Mouse (Mus musculus) G1E (cell line): ENCODE results near the gene Zfp457. TPM values are rescaled to one million over a fixed set of nuclear protein-coding genes. Genes with fewer than 3 reads are reported as not detected.
"Not testable (repeated sequence)": the region's sequence is repeated elsewhere in the genome, so short reads cannot be mapped to it uniquely, and the experiment has no call there.

Experiments used
- ATAC-seq: 2 replicates; pipeline ENCODE4 v1.8.0; 2016; ENCODE audit warnings: mild to moderate bottlenecking; ENCODE audit not compliant: insufficient number of reproducible peaks, poor library complexity, low FRiP score, severe bottlenecking; ENCODE audit errors: extremely low read depth
- DNase-seq: peaks from one replicate; pipeline ENCODE4 v3.0.0; 2012; ENCODE audit warnings: low spot score
- H3K27me3 ChIP-seq: 2 replicates; pipeline ENCODE4 v1.6.1; 2012; ENCODE audit warnings: mild to moderate bottlenecking, low read length, inconsistent platforms; ENCODE audit not compliant: insufficient read depth
- H3K36me3 ChIP-seq: replicated peaks from 2 replicates; pipeline ENCODE3; 2012; ENCODE audit warnings: mild to moderate bottlenecking, inconsistent platforms
- H3K4me1 ChIP-seq: 2 replicates; pipeline ENCODE4 v1.6.1; 2012; ENCODE audit warnings: low read depth, low read length, inconsistent platforms, mixed read lengths; ENCODE audit not compliant: insufficient read depth
- H3K4me3 ChIP-seq: 2 replicates; pipeline ENCODE4 v1.5.1; 2012; ENCODE audit warnings: low read depth, mild to moderate bottlenecking, inconsistent platforms, low read length, moderate library complexity, mixed read lengths
- H3K9me3 ChIP-seq: replicated peaks from 2 replicates; pipeline ENCODE4 v1.6.1; 2012; ENCODE audit warnings: inconsistent platforms
- CTCF ChIP-seq: IDR thresholded peaks from 2 replicates; pipeline ENCODE4 v1.5.1; 2012; ENCODE audit warnings: low read depth, low read length, inconsistent platforms, mixed read lengths
- GATA1 ChIP-seq: IDR thresholded peaks from 2 replicates; pipeline ENCODE4 v1.6.1; 2012; ENCODE audit warnings: borderline replicate concordance, low read length, inconsistent platforms, mixed read lengths
- GATA2 ChIP-seq: IDR thresholded peaks from 2 replicates; pipeline ENCODE4 v1.6.1; 2012; ENCODE audit warnings: low read depth, low read length, inconsistent platforms, borderline replicate concordance
- POLR2AphosphoS5 ChIP-seq: IDR thresholded peaks from 2 replicates; pipeline ENCODE4 v1.6.1; 2012; ENCODE audit warnings: low read depth, low read length, inconsistent platforms; ENCODE audit not compliant: insufficient replicate concordance
- TAL1 ChIP-seq: conservative IDR thresholded peaks from 2 replicates; pipeline ENCODE4 v1.6.1; 2012; ENCODE audit warnings: low read depth, low read length, inconsistent platforms, mixed read lengths
- polyA plus RNA-seq: library from polyadenylated mRNA; stranded (reverse); fragments of >175 nt; gene quantifications from 2 replicates; pipeline ENCODE4 v1.2.3, GENCODE M21; 2012
- total RNA-seq, 2 experiments: library from RNA; stranded (forward) in 1 of 2; stranded (reverse) in 1 of 2; fragments of 200-1000 nt in 1 of 2; fragments of >200 nt in 1 of 2; fragmentation: Nextera tagmentation in 1 of 2; gene quantifications; 2 replicates each; pipeline ENCODE4 v1.2.3; 2014 to 2017

The Zfp457 gene
- total and polyA plus RNA-seq, 3 experiments = 0.09 to 5.6 (median 4.4) TPM

DNA sequence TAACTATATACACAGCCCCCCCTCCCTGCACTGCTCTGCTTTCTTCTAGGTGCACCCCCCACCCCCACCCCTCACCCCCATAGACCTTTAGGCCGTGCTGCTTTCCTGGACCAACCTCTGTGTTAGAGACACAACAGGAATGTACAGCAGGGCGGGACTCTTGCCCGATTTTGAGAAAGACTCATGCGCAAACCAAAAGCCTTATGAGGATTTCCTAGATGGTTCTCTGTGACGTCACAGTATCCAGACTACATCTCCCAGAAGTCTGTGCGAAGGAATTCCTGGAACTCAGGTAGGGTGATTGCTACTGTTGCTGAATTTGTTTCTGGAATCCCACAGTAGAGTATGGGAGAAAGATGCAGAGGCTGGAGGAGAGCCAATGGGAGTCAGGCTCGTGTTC lies 28.0 kb downstream of the Zfp457 start, which contains the start of gene Zfp458:
Gene Zfp458, minus strand, starts transcription at position 153 of the 400 bp plus-strand sequence.
- no peak for DNase-seq
- TF ChIP-seq GATA2 (no peak), CTCF (no peak), GATA1 (no peak), TAL1 (no peak), POLR2AphosphoS5 (no peak)
- Histone ChIP-seq H3K4me1 (no peaks in the 10 kb centered on the region; the same call in 1 of the 2 replicates), H3K27me3 (no peaks in the 10 kb centered on the region), H3K36me3 (no peaks in the 10 kb centered on the region), H3K4me3 (no peak within 1 kb of the TSS), H3K9me3 (no peaks in the 10 kb centered on the region)
- no peak for ATAC-seq

- not testable (repeated sequence) for DNase-seq, H3K9me3 ChIP-seq, H3K4me1 ChIP-seq, H3K27me3 ChIP-seq, H3K36me3 ChIP-seq, ATAC-seq
- H3K4me3 ChIP-seq = peak overlapping the region; percentile 77
These were observed 36.8 kb downstream of the Zfp457 start for GRCm38 (mm10) chr13:67269383-67270065.

DNA sequence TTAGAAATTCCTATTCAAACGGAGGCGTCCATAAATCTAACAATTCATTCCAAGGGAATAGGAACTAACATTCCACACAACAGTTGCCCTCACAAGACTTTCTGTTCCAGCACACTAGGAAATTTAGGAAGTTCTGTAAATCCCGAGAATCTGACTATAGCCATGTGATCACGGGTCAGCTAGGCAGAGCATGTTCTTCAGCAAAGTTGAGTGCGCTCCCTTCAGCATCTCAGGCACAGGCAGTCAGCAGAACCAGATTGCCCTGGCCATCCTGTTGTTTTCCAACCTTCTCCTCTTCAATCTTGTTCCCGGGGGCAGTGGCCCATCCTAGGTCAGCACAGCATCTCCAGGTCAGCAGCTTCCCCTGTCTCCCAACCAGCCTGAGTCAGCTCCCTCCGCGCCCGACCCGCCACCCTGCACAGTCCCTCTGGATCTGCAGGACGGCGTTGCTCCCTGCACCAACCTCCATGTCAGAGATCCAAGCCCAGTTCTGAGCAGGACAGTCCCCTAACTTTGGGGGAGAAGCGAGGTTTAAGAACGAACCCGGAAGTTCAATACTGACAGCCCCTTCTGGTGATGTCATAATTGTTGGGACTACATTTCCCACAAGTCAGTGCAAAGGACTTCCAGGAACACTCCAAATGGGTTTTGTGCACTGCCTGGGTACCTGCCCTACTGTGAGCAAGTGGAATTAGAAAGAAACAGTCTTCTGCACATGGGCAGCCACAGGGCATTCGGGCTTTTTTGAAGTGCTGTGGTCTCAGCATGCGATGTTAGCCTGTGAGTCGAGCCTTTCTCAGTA lies 37.5 kb downstream of the Zfp457 start:
- Histone ChIP-seq H3K27me3 (no peaks in the 10 kb centered on the region), H3K4me3 (peak overlapping the region; percentile 77), H3K9me3 (no peaks in the 10 kb centered on the region; the same call in 1 of the 2 replicates), H3K36me3 (no peaks in the 10 kb centered on the region), H3K4me1 (peaks cover 2% of the 10 kb centered on the region; the same call in 1 of the 2 replicates)
- TF ChIP-seq CTCF (no peak), POLR2AphosphoS5 (no peak), GATA1 (no peak), TAL1 (no peak), GATA2 (no peak)
- DNase-seq = peak; percentile 57
- peak; percentile 100 for ATAC-seq

Other genes with a start within 250 kb of the Zfp457 start
Only the 20 nearest of the 21 such genes appear.
- gene Zfp712, start 245.3 kb downstream of the Zfp457 start, total RNA-seq (2014; fragmentation: Nextera tagmentation) = 9.4 and 10.5 TPM in 2 replicates
- gene Zfp712, start 245.3 kb downstream of the Zfp457 start, total RNA-seq (2017) = 5.1 and 5.3 TPM in 2 replicates
- 0.10 and 0.13 TPM in 2 replicates for gene Zfp712, start 245.3 kb downstream of the Zfp457 start, polyA plus RNA-seq
- gene Zfp708, start 208.5 kb downstream of the Zfp457 start, total RNA-seq (2014; fragmentation: Nextera tagmentation) = 4.6 and 5.1 TPM in 2 replicates
- gene Zfp708, start 208.5 kb downstream of the Zfp457 start, total RNA-seq (2017) = 0.29 TPM in 1 of 2 replicates, not detected in the other
- 0.12 TPM in 1 of 2 replicates, not detected in the other for gene Zfp708, start 208.5 kb downstream of the Zfp457 start, polyA plus RNA-seq
- 6.2 and 12.0 TPM in 2 replicates for gene Gm28557, start 197.9 kb downstream of the Zfp457 start, total RNA-seq (2014; fragmentation: Nextera tagmentation)
- 5.3 and 9.3 TPM in 2 replicates for gene Gm28557, start 197.9 kb downstream of the Zfp457 start, total RNA-seq (2017)
- 0.19 and 0.23 TPM in 2 replicates for gene Gm28557, start 197.9 kb downstream of the Zfp457 start, polyA plus RNA-seq
- gene Rslcan18, start 190.2 kb downstream of the Zfp457 start, total RNA-seq (2014; fragmentation: Nextera tagmentation) = 4.0 and 6.9 TPM in 2 replicates
- 0.49 and 1.4 TPM in 2 replicates for gene Rslcan18, start 190.2 kb downstream of the Zfp457 start, total RNA-seq (2017)
- gene Rslcan18, start 190.2 kb downstream of the Zfp457 start, polyA plus RNA-seq = 0.02 TPM in 1 of 2 replicates, not detected in the other
- 12.4 and 16.3 TPM in 2 replicates for gene Zfp759, start 184.8 kb downstream of the Zfp457 start, total RNA-seq (2014; fragmentation: Nextera tagmentation)
- gene Zfp759, start 184.8 kb downstream of the Zfp457 start, total RNA-seq (2017) = 10.9 and 12.0 TPM in 2 replicates
- 0.20 and 0.24 TPM in 2 replicates for gene Zfp759, start 184.8 kb downstream of the Zfp457 start, polyA plus RNA-seq
- 16.3 and 16.4 TPM in 2 replicates for gene Rsl1, start 133.3 kb downstream of the Zfp457 start, total RNA-seq (2014; fragmentation: Nextera tagmentation)
- 10.2 and 10.8 TPM in 2 replicates for gene Rsl1, start 133.3 kb downstream of the Zfp457 start, total RNA-seq (2017)
- 0.25 and 0.29 TPM in 2 replicates for gene Rsl1, start 133.3 kb downstream of the Zfp457 start, polyA plus RNA-seq
- gene Zfp455, start 112.0 kb downstream of the Zfp457 start, total RNA-seq (2014; fragmentation: Nextera tagmentation) = 3.2 and 4.9 TPM in 2 replicates
- gene Zfp455, start 112.0 kb downstream of the Zfp457 start, total RNA-seq (2017) = 2.6 and 2.7 TPM in 2 replicates
- gene Zfp455, start 112.0 kb downstream of the Zfp457 start, polyA plus RNA-seq = 0.04 and 0.09 TPM in 2 replicates
- 11.0 and 12.5 TPM in 2 replicates for gene Zfp458, start 28.0 kb downstream of the Zfp457 start, total RNA-seq (2014; fragmentation: Nextera tagmentation)
- 3.7 and 6.9 TPM in 2 replicates for gene Zfp458, start 28.0 kb downstream of the Zfp457 start, total RNA-seq (2017)
- gene Zfp458, start 28.0 kb downstream of the Zfp457 start, polyA plus RNA-seq = 0.30 and 0.35 TPM in 2 replicates
- 16.1 and 17.1 TPM in 2 replicates for gene Zfp595, start 26.1 kb upstream of the Zfp457 start, total RNA-seq (2014; fragmentation: Nextera tagmentation)
- gene Zfp595, start 26.1 kb upstream of the Zfp457 start, total RNA-seq (2017) = 7.6 and 9.2 TPM in 2 replicates
- 0.09 and 0.23 TPM in 2 replicates for gene Zfp595, start 26.1 kb upstream of the Zfp457 start, polyA plus RNA-seq
- 5.2 and 8.1 TPM in 2 replicates for gene Gm28044, start 54.1 kb upstream of the Zfp457 start, total RNA-seq (2014; fragmentation: Nextera tagmentation)
- gene Gm28044, start 54.1 kb upstream of the Zfp457 start, total RNA-seq (2017) = 4.9 and 7.2 TPM in 2 replicates
- gene Gm28044, start 54.1 kb upstream of the Zfp457 start, polyA plus RNA-seq = not detected in 2 replicates
- 10.3 and 13.4 TPM in 2 replicates for gene Zfp953, start 54.1 kb upstream of the Zfp457 start, total RNA-seq (2014; fragmentation: Nextera tagmentation)
- 5.5 and 6.0 TPM in 2 replicates for gene Zfp953, start 54.1 kb upstream of the Zfp457 start, total RNA-seq (2017)
- 0.04 and 0.13 TPM in 2 replicates for gene Zfp953, start 54.1 kb upstream of the Zfp457 start, polyA plus RNA-seq
- 1.4 and 3.1 TPM in 2 replicates for gene Gm28041, start 69.2 kb upstream of the Zfp457 start, total RNA-seq (2014; fragmentation: Nextera tagmentation)
- gene Gm28041, start 69.2 kb upstream of the Zfp457 start, total RNA-seq (2017) = 0.52 and 1.4 TPM in 2 replicates
- not detected in 2 replicates for gene Gm28041, start 69.2 kb upstream of the Zfp457 start, polyA plus RNA-seq
- gene Zfp456, start 69.3 kb upstream of the Zfp457 start, total RNA-seq (2014; fragmentation: Nextera tagmentation) = 6.1 and 13.1 TPM in 2 replicates
- gene Zfp456, start 69.3 kb upstream of the Zfp457 start, total RNA-seq (2017) = 6.2 and 6.5 TPM in 2 replicates
- gene Zfp456, start 69.3 kb upstream of the Zfp457 start, polyA plus RNA-seq = 0.12 and 0.15 TPM in 2 replicates
- 12.6 and 19.6 TPM in 2 replicates for gene Zfp429, start 93.3 kb upstream of the Zfp457 start, total RNA-seq (2014; fragmentation: Nextera tagmentation)
- gene Zfp429, start 93.3 kb upstream of the Zfp457 start, total RNA-seq (2017) = 4.0 and 9.5 TPM in 2 replicates
- gene Zfp429, start 93.3 kb upstream of the Zfp457 start, polyA plus RNA-seq = 0.65 and 1.2 TPM in 2 replicates
- not detected in 2 replicates for gene Zfp459, start 114.9 kb upstream of the Zfp457 start, total RNA-seq (2014; fragmentation: Nextera tagmentation)
- gene Zfp459, start 114.9 kb upstream of the Zfp457 start, total RNA-seq (2017) = 0.05 and 0.06 TPM in 2 replicates
- not detected in 2 replicates for gene Zfp459, start 114.9 kb upstream of the Zfp457 start, polyA plus RNA-seq
- gene Zfp874a, start 145.1 kb upstream of the Zfp457 start, total RNA-seq (2014; fragmentation: Nextera tagmentation) = 35.1 and 39.2 TPM in 2 replicates
- gene Zfp874a, start 145.1 kb upstream of the Zfp457 start, total RNA-seq (2017) = 11.3 and 13.2 TPM in 2 replicates
- 0.45 and 0.70 TPM in 2 replicates for gene Zfp874a, start 145.1 kb upstream of the Zfp457 start, polyA plus RNA-seq
- gene Zfp874b, start 177.8 kb upstream of the Zfp457 start, total RNA-seq (2014; fragmentation: Nextera tagmentation) = 32.2 and 37.7 TPM in 2 replicates
- gene Zfp874b, start 177.8 kb upstream of the Zfp457 start, total RNA-seq (2017) = 18.6 and 22.0 TPM in 2 replicates
- 0.63 and 0.69 TPM in 2 replicates for gene Zfp874b, start 177.8 kb upstream of the Zfp457 start, polyA plus RNA-seq
- gene Zfp58, start 194.1 kb upstream of the Zfp457 start, total RNA-seq (2014; fragmentation: Nextera tagmentation) = 18.7 and 26.3 TPM in 2 replicates
- gene Zfp58, start 194.1 kb upstream of the Zfp457 start, total RNA-seq (2017) = 13.6 and 14.2 TPM in 2 replicates
- gene Zfp58, start 194.1 kb upstream of the Zfp457 start, polyA plus RNA-seq = 0.40 and 0.80 TPM in 2 replicates
- gene Gm26965, start 219.7 kb upstream of the Zfp457 start, total RNA-seq (2014; fragmentation: Nextera tagmentation) = 3.2 and 4.3 TPM in 2 replicates
- gene Gm26965, start 219.7 kb upstream of the Zfp457 start, total RNA-seq (2017) = 0.55 TPM in 1 of 2 replicates, not detected in the other
- gene Gm26965, start 219.7 kb upstream of the Zfp457 start, polyA plus RNA-seq = not detected in 2 replicates
- gene Zfp87, start 219.7 kb upstream of the Zfp457 start, total RNA-seq (2014; fragmentation: Nextera tagmentation) = 35.0 and 43.3 TPM in 2 replicates
- gene Zfp87, start 219.7 kb upstream of the Zfp457 start, total RNA-seq (2017) = 31.5 and 32.8 TPM in 2 replicates
- gene Zfp87, start 219.7 kb upstream of the Zfp457 start, polyA plus RNA-seq = 0.86 and 1.3 TPM in 2 replicates